Mouse (Mus musculus) limb, embryonic 12.5 days (tissue): ENCODE data around the gene Gm49601. TPM values are rescaled to one million over a fixed set of nuclear protein-coding genes. Genes with fewer than 3 reads are reported as not detected.

ENCODE experiments used
- ATAC-seq: fragments of 200-750 bp; cut with Nextera tagmentation; 2 replicates; pipeline ENCODE4 v1.8.0; 2017; ENCODE audit warnings: low read depth, moderate TSS enrichment; ENCODE audit not compliant: insufficient number of reproducible peaks, insufficient read depth, low FRiP score, low TSS enrichment
- H3K27ac ChIP-seq: fragments of 300-500 bp; sonication (generic); 2 replicates; pipeline ENCODE4 v1.5.1; 2016; ENCODE audit warnings: mild to moderate bottlenecking, moderate library complexity
- H3K27me3 ChIP-seq: fragments of 300-500 bp; sonication (generic); 2 replicates; pipeline ENCODE4 v1.6.1; 2016; ENCODE audit warnings: mild to moderate bottlenecking, moderate library complexity
- H3K36me3 ChIP-seq: fragments of 300-500 bp; sonication (generic); 2 replicates; pipeline ENCODE4 v1.6.1; 2016; ENCODE audit warnings: mild to moderate bottlenecking, moderate library complexity
- H3K4me1 ChIP-seq: fragments of 300-500 bp; sonication (generic); replicated peaks from 2 replicates; pipeline ENCODE4 v1.6.1; 2016
- H3K4me2 ChIP-seq: fragments of 300-500 bp; sonication (generic); 2 replicates; pipeline ENCODE4 v1.6.1; 2016; ENCODE audit warnings: mild to moderate bottlenecking, moderate library complexity
- H3K4me3 ChIP-seq: fragments of 300-500 bp; sonication (generic); replicated peaks from 2 replicates; pipeline ENCODE4 v1.5.1; 2016; ENCODE audit warnings: mild to moderate bottlenecking
- H3K9ac ChIP-seq: fragments of 300-500 bp; sonication (generic); replicated peaks from 2 replicates; pipeline ENCODE4 v1.6.1; 2016; ENCODE audit warnings: mild to moderate bottlenecking, moderate library complexity
- H3K9me3 ChIP-seq: fragments of 300-500 bp; sonication (generic); 2 replicates; pipeline ENCODE4 v1.6.1; 2016; ENCODE audit warnings: mild to moderate bottlenecking, moderate library complexity
- WGBS: fragments of 180-500 bp; shearing (Covaris S2); methylation state at CpG from one replicate; pipeline ENCODE4 v1.1.7; 2016; 5-methylcytosine and 5-hydroxymethylcytosine counted together
- polyA plus RNA-seq: library from polyadenylated mRNA; unstranded; fragments of >200 nt; fragmentation: Nextera tagmentation; extraction: Ambion mirVana; gene quantifications from 2 replicates; pipeline ENCODE4 v1.2.1, GENCODE M21; 2016

The Gm49601 gene
- polyA plus RNA-seq, 1 experiment from 2014 or later: 5.2 TPM

DNA sequence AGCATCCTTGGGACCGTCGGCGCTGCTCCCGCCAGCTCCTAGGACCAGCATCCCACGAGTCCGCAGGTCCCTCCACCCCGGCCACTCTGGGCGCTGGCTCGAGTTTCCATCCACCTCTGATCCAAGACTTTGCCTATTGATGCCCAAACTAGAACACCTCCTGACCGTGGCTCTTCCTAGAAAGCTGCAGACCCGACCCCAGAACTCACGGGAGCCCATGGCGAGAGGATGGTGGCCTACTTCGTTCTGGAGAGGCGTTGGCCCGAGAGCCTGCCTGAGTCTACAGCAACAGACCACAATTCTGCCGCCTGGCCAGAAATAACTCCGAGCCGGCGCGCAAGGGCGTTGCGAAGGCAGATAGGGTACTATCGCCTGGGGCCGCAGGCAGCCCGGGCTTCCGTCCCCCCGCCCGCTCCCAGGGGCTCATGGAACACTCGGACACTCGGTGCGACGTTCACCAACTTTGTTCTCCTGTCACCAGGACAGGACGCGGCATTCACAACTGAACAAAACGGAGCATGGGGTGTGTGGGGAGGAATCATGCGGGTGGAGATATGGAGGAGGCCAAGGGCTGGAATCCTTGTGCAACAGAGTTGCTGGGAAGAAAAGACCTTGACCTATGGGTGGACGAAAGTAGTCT, 4.7 kb downstream of the Gm49601 start:
- H3K4me1 ChIP-seq: peaks cover 40% of the 10 kb centered on the region
- H3K9ac ChIP-seq: peak overlapping the region; percentile 54; the same call in 1 of the 2 replicates
- H3K4me3 ChIP-seq: peak overlapping the region; percentile 58
- peak overlapping the region; percentile 94 for H3K4me2 ChIP-seq
- ATAC-seq: no peak
- H3K27ac ChIP-seq: no peak overlapping the region
- 3% methylated on average over 38 of the region's 38 CpGs for WGBS
- peaks cover 94% of the 10 kb centered on the region for H3K27me3 ChIP-seq
- peaks cover 37% of the 10 kb centered on the region for H3K36me3 ChIP-seq
- H3K9me3 ChIP-seq: no peaks in the 10 kb centered on the region

DNA sequence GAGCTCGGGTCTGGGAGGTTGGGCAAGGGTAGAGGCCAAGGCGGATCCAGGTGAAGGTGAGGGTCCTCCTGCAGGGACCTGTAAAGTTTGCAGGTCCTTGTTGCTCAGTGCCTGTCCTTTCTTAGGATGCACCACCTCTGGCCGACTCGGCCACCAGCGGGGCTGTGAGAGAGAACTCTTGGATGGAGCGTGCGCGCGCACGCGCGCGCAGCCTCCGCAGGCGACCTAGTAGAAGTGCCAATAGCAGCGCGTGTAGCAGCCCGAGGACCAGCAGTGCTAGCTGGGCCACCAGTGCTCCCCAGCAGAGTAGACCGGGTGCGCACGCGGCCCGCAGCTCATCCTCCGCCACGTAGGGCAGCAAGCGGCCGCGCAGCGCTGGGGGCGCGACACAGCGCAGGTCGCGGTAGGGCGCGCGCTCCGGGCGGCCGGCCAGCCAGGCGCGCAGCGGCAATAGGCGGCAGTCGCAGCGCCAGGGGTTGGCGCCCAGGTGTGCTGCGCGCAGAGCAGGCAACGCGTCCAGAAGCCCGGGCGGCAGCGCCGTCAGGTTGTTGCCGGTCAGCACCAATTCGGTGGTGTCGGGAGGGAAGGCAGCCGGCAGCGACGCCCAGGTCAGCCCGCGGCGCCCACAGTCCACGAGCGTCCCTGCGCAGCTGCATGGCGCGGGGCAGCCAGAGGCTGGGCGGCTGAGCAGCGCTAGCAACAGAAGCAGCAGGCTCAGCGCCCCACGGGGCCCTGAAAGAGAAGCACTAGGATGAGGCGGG, 5.4 kb downstream of the Gm49601 start:
- Histone ChIP-seq H3K4me3 (peak overlapping the region; percentile 58), H3K4me2 (peak overlapping the region; percentile 94), H3K9ac (peak overlapping the region; percentile 54), H3K36me3 (peaks cover 37% of the 10 kb centered on the region), H3K27me3 (peaks cover 93% of the 10 kb centered on the region), H3K9me3 (no peaks in the 10 kb centered on the region), H3K27ac (no peak overlapping the region), H3K4me1 (peaks cover 34% of the 10 kb centered on the region)
- under 1% methylated on average over 73 of the region's 74 CpGs for WGBS
- no peak for ATAC-seq

DNA sequence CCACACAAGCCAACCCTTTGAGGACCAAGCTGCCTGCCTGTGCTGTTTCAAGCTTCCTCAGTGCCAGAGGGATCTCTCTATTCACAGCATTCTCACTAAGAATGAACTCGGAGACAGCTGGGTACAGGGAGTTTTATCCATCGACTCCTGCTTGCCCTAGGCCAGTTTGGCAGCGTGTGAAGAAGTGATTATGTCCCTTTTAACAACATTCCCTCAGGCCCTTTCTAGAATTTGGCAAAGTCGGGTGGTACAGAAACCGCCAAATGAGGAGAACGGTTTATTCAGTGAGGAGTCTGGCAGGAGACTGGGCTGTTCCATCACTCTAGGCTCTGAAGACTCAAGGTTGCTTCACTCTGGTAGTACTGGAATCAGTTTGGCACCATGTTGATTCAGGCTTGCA, 6.0 kb downstream of the Gm49601 start:
- H3K36me3 ChIP-seq: peaks cover 33% of the 10 kb centered on the region
- H3K27ac ChIP-seq: no peak overlapping the region
- H3K9me3 ChIP-seq: no peaks in the 10 kb centered on the region
- WGBS: 15% methylated on average over 6 of the region's 6 CpGs
- no peak for ATAC-seq
- H3K27me3 ChIP-seq: peaks cover 91% of the 10 kb centered on the region
- peaks cover 31% of the 10 kb centered on the region for H3K4me1 ChIP-seq
- peak overlapping the region; percentile 94 for H3K4me2 ChIP-seq
- H3K9ac ChIP-seq: 0 out of 2 replicates have a peak overlapping the region, but pooled peaks have one; percentile 54
- peak overlapping the region; percentile 58 for H3K4me3 ChIP-seq

DNA sequence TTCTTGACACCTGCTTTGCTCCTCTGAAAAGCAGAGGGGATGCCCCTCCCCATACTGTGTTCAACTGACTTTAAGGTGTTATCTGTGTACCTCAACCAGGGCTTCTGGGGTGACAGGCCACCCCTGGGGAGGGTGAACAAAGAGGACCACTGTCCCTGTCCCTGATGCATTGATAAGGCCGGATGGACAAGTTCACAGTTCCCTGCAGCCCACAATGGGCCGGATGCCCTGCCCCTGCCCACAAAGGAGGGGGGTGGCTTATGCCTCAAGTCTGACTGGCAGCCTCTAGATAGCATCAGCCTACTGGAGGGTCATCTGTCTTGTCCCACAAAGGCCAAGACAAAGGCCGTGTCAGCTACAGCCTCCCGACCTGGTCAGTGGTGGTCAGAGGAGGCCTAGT, 7.1 kb downstream of the Gm49601 start:
- no peak overlapping the region for H3K4me2 ChIP-seq
- WGBS: 56% methylated on average over 4 of the region's 4 CpGs
- no peaks in the 10 kb centered on the region for H3K9me3 ChIP-seq
- no peak overlapping the region for H3K4me3 ChIP-seq
- no peak overlapping the region for H3K9ac ChIP-seq
- H3K27ac ChIP-seq: no peak overlapping the region
- H3K4me1 ChIP-seq: peaks cover 31% of the 10 kb centered on the region
- H3K27me3 ChIP-seq: peaks cover 90% of the 10 kb centered on the region
- ATAC-seq: no peak
- peaks cover 22% of the 10 kb centered on the region for H3K36me3 ChIP-seq

DNA sequence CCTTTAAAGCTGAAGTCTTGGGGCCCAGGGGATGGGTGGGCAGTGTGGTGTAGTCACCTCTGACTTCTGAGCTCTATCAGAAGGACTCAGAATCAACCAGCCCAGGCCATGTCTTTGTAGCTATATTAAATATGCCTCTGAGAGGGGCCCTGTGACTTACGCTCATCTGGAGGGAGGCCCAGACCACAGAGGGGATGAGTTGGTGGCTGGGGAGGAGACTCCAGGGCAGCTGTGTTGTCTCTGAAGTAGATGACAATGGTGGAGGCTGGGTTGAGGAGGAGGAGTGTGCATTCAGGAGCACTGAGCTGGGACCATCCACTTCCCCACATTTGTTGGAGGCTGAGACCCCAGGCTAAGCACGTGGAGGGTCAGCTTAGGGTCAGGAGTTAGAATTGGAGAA, 7.9 kb downstream of the Gm49601 start:
- Histone ChIP-seq H3K27ac (no peak overlapping the region), H3K4me3 (no peak overlapping the region), H3K9ac (no peak overlapping the region), H3K4me2 (no peak overlapping the region), H3K9me3 (no peaks in the 10 kb centered on the region), H3K4me1 (peaks cover 37% of the 10 kb centered on the region), H3K36me3 (peaks cover 14% of the 10 kb centered on the region), H3K27me3 (peaks cover 89% of the 10 kb centered on the region)
- 60% methylated on average over 2 of the region's 2 CpGs for WGBS
- ATAC-seq: no peak

DNA sequence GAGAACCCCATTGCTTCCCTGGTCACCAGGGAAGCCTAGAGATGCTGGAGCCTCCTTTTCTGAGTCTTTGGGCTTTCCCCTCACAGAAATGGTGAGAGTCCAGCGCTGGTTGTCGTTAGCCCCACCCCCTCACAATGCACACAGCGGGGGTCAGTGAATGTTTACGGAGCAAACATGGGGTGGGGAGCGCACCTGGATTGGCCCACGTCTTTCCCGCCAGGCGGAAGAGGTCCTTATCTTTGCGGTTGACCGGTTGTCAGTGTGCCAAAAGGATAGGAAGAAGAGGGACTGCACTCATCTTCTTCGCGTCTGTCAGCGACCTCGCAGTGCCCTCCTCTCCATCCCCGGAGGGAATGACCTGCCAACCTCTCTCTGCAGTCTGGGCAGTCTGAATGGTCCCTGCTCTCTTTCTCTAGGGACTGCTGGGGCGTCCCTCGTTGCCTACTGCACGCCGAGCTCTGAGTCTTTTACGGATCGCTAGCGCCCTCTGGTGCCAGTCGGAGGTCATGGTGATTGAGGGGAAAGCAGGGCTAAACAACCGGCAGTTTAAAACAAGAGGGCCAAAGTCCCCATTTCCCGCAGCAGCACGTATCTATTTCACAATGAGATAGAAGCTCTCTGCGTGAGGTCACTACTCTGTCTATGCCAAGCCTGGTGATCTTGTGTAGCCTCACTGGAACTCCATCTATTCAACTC, 8.7 kb downstream of the Gm49601 start:
- ATAC-seq: 0 out of 2 replicates have a peak, but pooled peaks have one; percentile 20

DNA sequence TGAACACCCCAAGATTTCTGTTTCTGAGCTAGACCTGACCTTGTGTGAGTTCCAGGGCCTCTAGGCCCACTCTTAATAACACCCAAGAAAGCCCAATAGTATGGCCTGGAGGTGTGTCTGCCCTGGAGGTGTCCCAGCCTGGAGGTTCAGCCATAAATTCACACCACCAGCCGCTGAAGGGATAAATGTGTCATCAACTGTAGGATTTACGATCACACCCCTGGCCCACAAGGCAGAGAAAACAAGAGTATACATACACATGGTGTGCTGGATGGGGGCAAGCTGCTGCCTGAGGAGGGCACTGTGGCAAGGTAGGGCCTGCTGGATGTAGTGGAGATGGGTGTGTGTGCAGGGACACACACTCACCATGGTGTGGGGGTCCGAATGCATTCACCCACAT, 12.9 kb downstream of the Gm49601 start:
- peaks cover 55% of the 10 kb centered on the region for H3K4me1 ChIP-seq
- H3K27me3 ChIP-seq: peaks cover 84% of the 10 kb centered on the region
- no peaks in the 10 kb centered on the region for H3K9me3 ChIP-seq
- 30% methylated on average over 3 of the region's 3 CpGs for WGBS
- H3K36me3 ChIP-seq: no peaks in the 10 kb centered on the region
- no peak for ATAC-seq
- no peak overlapping the region for H3K9ac ChIP-seq
- H3K4me2 ChIP-seq: no peak overlapping the region
- no peak overlapping the region for H3K4me3 ChIP-seq
- no peak overlapping the region for H3K27ac ChIP-seq

More for the DNA sequence above, 8.7 kb downstream of the Gm49601 start:
- Histone ChIP-seq H3K4me2 (peak overlapping the region; percentile 57), H3K4me3 (peak overlapping the region; percentile 13), H3K4me1 (peaks cover 45% of the 10 kb centered on the region), H3K27me3 (peaks cover 85% of the 10 kb centered on the region), H3K9me3 (no peaks in the 10 kb centered on the region), H3K27ac (no peak overlapping the region), H3K9ac (peak overlapping the region; percentile 31; the same call in 1 of the 2 replicates), H3K36me3 (peaks cover 6% of the 10 kb centered on the region)
- 3% methylated on average over 27 of the region's 27 CpGs for WGBS

DNA sequence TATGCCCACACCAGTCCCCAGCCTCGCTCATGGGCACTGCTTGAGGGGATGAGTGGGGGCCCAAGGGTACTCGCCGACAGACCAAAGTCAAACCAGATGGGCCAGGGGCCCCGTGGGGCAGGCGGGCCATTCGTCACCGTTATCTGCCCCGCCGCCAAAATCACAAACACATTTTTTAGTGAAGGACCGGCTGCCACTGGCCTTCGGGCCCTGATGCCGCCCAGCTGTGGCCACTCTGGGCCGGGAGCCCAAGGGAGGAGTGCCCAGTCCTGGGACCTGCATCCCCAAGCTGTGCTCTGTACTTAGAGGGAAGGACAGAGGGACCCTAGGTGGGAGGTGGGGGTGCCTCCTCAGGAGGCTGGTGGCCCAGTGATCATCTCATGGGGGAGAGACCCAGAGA, 14.5 kb downstream of the Gm49601 start:
- Histone ChIP-seq H3K9me3 (no peaks in the 10 kb centered on the region), H3K4me1 (peaks cover 52% of the 10 kb centered on the region), H3K27me3 (peaks cover 80% of the 10 kb centered on the region), H3K4me2 (no peak overlapping the region), H3K27ac (no peak overlapping the region), H3K36me3 (no peaks in the 10 kb centered on the region), H3K9ac (no peak overlapping the region), H3K4me3 (no peak overlapping the region)
- WGBS: 11% methylated on average over 13 of the region's 13 CpGs
- ATAC-seq: no peak

DNA sequence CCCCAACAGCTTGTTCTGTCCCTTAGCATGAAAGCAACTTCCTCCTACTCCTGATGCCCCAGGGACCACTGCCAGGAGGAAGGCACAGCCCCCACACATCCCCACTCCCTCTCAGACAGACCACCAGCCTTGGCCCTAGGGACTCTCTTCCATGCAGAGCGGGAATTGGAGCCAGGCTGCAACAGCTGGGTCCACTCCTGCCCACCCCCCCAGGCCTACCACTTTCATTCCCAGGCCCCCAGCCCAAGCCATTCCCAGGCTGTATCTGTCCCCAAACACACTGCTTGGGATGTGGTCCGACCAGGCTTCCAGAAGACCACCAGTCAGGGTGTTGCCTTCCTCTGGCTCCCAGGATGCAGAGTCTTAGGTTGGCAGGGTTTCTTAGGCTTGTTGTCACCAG, 17.1 kb downstream of the Gm49601 start:
- H3K9ac ChIP-seq: no peak overlapping the region
- no peak overlapping the region for H3K4me2 ChIP-seq
- ATAC-seq: no peak
- H3K36me3 ChIP-seq: no peaks in the 10 kb centered on the region
- H3K4me3 ChIP-seq: no peak overlapping the region
- H3K27ac ChIP-seq: no peak overlapping the region
- 60% methylated on average over 2 of the region's 2 CpGs for WGBS
- H3K27me3 ChIP-seq: peaks cover 72% of the 10 kb centered on the region
- no peaks in the 10 kb centered on the region for H3K9me3 ChIP-seq
- H3K4me1 ChIP-seq: peaks cover 51% of the 10 kb centered on the region

DNA sequence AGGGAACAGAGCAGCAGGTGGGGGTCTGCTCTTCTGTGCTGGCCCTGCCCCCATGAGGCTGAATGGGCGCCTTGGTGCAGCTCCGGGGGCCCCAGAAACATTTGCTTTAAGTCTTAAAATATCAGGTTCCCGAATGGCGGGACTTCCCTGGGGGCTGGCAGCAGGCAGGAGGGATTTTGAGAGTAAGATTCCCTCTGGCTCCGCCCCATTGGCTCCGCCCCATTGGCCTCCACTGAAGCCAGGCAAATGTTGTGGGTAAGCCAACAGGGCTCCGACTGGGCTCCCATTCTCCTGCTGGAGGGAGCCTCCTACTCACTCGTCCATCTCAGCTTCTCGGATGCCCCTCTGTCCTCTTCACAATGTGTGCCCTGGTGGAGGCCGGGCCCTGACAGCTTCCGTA, 18.0 kb downstream of the Gm49601 start:
- Histone ChIP-seq H3K36me3 (no peaks in the 10 kb centered on the region), H3K27me3 (peaks cover 65% of the 10 kb centered on the region), H3K4me1 (peaks cover 50% of the 10 kb centered on the region), H3K4me2 (peak overlapping the region; percentile 42), H3K4me3 (peak overlapping the region; percentile 9; the same call in 1 of the 2 replicates), H3K9me3 (no peaks in the 10 kb centered on the region), H3K9ac (no peak overlapping the region), H3K27ac (no peak overlapping the region)
- WGBS: 6% methylated on average over 11 of the region's 11 CpGs
- ATAC-seq: 0 out of 2 replicates have a peak, but pooled peaks have one; percentile 13

DNA sequence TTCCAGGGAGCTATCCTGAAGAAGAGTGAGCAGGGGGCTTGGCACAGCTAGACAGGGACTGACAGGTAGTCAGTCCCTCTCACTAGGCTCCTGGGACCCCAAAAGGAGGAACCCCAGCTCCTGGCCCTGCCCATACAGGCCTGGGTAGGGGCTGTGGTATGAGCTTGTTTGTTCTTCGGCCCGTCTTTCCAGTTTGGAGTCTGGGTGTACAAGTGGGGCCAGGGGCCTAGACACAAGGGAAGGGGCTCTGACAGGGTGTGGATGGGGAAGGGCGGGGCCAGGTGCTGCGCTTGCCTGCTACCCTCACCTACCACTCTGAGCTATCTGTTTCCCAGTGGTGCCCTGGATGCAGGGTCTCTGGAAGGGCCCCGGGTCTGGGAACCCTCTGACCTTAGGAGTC, 20.5 kb downstream of the Gm49601 start:
- no peaks in the 10 kb centered on the region for H3K36me3 ChIP-seq
- no peaks in the 10 kb centered on the region for H3K9me3 ChIP-seq
- no peak overlapping the region for H3K9ac ChIP-seq
- no peak overlapping the region for H3K4me2 ChIP-seq
- no peak for ATAC-seq
- peaks cover 38% of the 10 kb centered on the region for H3K4me1 ChIP-seq
- 76% methylated on average over 5 of the region's 5 CpGs for WGBS
- H3K4me3 ChIP-seq: no peak overlapping the region
- H3K27ac ChIP-seq: no peak overlapping the region
- peaks cover 43% of the 10 kb centered on the region for H3K27me3 ChIP-seq
